Mouse (Mus musculus) small intestine, adult 2 months (tissue): ENCODE measurements around the gene Abcc12. TPM values are rescaled to one million over a fixed set of nuclear protein-coding genes. Genes with fewer than 3 reads are reported as not detected.

Experiments
- H3K27ac ChIP-seq: fragments of 200-500 bp; 2 replicates; pipeline ENCODE4 v1.5.1; 2012; ENCODE audit warnings: low read depth, low read length, control low read depth, inconsistent platforms; ENCODE audit not compliant: insufficient read depth
- H3K27me3 ChIP-seq: fragments of 200-500 bp; 2 replicates; pipeline ENCODE4 v1.6.1; 2012; ENCODE audit warnings: mild to moderate bottlenecking, moderate library complexity, low read length, inconsistent platforms; ENCODE audit not compliant: control insufficient read depth, insufficient read depth
- H3K36me3 ChIP-seq: fragments of 200-500 bp; 2 replicates; pipeline ENCODE4 v1.6.1; 2012; ENCODE audit warnings: mild to moderate bottlenecking, low read length, control low read depth, inconsistent platforms; ENCODE audit not compliant: control insufficient read depth, insufficient read depth
- H3K4me1 ChIP-seq: fragments of 200-500 bp; 2 replicates; pipeline ENCODE4 v1.6.1; 2012; ENCODE audit warnings: low read length, inconsistent platforms, mixed read lengths; ENCODE audit not compliant: control insufficient read depth, insufficient read depth, insufficient read length
- H3K4me3 ChIP-seq: fragments of 200-500 bp; 2 replicates; pipeline ENCODE4 v1.5.1; 2012; ENCODE audit warnings: low read depth, mild to moderate bottlenecking, control low read depth, inconsistent platforms, low read length, moderate library complexity
- CTCF ChIP-seq: fragments of 200-500 bp; IDR thresholded peaks from 2 replicates; pipeline ENCODE4 v1.5.1; 2012; ENCODE audit warnings: low read depth, mild to moderate bottlenecking, control low read depth, inconsistent platforms, low read length, moderate library complexity, mixed read lengths; ENCODE audit not compliant: insufficient replicate concordance, insufficient read length; ENCODE audit errors: extremely low read depth
- POLR2A ChIP-seq: fragments of 200-500 bp; IDR thresholded peaks from 2 replicates; pipeline ENCODE4 v1.6.1; 2012; ENCODE audit warnings: low read depth, mild to moderate bottlenecking, control low read depth, inconsistent platforms, low read length, moderate library complexity
- WGBS: fragments of 180-500 bp; shearing (Covaris S2); methylation state at CpG from one replicate; pipeline ENCODE4 v1.1.7; 2018; 5-methylcytosine and 5-hydroxymethylcytosine counted together
- polyA plus RNA-seq: library from polyadenylated mRNA; depleted of rRNA; stranded (reverse); fragments of >200 nt; gene quantifications from 2 replicates; pipeline ENCODE4 v1.2.3, GENCODE M21; 2012

The Abcc12 gene
- polyA plus RNA-seq, 1 experiment = 0.03 TPM

DNA sequence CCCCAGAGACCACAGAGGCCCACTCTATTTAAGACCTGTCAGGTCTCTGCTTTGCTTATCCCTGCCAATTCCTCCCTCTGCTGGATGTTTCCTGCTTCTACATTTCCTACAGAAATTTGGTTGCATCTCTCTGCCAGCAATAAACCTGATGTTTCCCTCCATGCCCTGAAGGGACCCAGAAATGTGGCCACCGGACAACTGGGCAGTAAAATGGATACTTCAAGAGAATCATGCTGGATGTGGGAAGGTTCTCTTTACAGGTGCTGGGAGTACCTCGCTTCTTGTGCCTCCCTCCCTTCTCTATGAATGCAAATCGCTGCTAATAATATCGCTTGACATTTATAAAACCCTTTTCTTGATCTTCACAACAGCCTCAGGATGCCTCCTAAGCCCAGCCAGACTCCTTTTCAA lies 1.4 kb upstream of the Abcc12 start:
- no peaks in the 10 kb centered on the region for H3K4me1 ChIP-seq
- WGBS = 75% methylated on average over 4 of the region's 4 CpGs
- no peak overlapping the region for H3K4me3 ChIP-seq
- TF ChIP-seq CTCF = no peak
- no peak for TF ChIP-seq POLR2A
- no peaks in the 10 kb centered on the region for H3K27me3 ChIP-seq
- H3K27ac ChIP-seq = no peak overlapping the region
- H3K36me3 ChIP-seq = no peaks in the 10 kb centered on the region

DNA sequence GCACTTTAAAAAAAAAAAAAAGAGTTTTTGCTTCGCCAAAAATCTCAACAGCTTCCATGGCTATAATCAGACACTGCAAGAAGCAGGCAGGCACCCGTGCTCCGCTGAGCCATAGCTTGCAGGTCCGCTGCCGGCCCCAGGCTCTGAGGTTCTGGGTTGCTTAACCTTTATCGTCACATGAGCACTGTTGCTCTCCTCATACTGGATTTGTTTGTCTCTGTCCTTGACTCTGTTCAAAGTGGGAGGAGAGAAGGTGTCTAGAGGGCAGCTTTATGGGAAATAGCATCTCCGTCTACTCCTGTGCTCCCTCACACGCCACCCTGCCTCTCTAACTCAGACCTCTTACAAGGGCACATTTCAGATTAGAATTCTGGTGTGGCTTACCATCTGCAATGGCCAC lies 1.8 kb downstream of the Abcc12 start:
- TF ChIP-seq CTCF (no peak), POLR2A (no peak)
- WGBS = 78% methylated on average over 8 of the region's 8 CpGs
- Histone ChIP-seq H3K4me1 (no peaks in the 10 kb centered on the region), H3K27ac (no peak overlapping the region), H3K4me3 (no peak overlapping the region), H3K27me3 (no peaks in the 10 kb centered on the region), H3K36me3 (no peaks in the 10 kb centered on the region)

DNA sequence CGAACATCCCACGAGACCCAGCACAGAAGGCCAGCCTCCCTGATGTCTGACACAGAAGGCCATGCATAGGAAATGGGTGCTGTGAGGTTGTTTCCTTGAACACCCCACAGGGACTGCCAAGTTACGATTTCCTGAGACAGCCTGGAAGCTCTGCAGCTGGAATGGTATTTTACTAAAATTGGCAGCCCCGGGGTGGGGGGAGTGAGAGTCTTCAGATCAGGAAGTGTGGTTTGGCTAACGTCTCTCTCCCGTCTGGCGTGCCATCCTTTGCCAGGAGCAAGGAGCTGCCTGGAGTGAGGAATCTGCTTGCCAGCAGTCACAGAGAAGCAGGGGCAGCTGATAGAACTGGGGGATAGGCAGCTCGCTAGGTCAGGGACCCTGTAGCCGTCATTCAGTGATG lies 2.4 kb downstream of the Abcc12 start:
- WGBS = 48% methylated on average over 9 of the region's 9 CpGs

DNA sequence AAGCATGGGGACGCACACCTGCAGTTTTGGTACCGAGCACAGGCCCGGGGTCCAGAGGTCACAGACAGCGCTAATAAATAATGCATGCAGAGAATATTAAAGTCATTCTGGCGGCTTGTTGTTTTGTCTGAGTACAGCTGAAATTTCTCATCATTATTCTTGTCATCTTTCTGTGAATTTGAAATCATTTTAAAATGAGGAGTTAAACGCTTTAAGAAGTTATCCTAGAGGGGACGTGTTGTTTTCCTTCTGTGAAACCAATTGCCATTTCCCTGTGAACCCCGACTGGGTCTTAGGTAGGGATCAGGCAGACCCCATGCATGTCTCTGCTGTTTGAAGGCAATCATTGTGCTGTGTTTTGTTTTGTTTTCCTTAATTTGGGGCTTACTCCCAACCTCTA lies 2.9 kb downstream of the Abcc12 start:
- H3K4me3 ChIP-seq = no peak overlapping the region
- H3K27ac ChIP-seq = no peak overlapping the region
- H3K36me3 ChIP-seq = no peaks in the 10 kb centered on the region
- H3K4me1 ChIP-seq = no peaks in the 10 kb centered on the region
- 82% methylated on average over 8 of the region's 8 CpGs for WGBS
- no peak for TF ChIP-seq CTCF
- no peak for TF ChIP-seq POLR2A
- no peaks in the 10 kb centered on the region for H3K27me3 ChIP-seq

More for the DNA sequence above, 2.4 kb downstream of the Abcc12 start:
- Histone ChIP-seq H3K27ac (no peak overlapping the region), H3K4me1 (no peaks in the 10 kb centered on the region), H3K27me3 (no peaks in the 10 kb centered on the region), H3K4me3 (no peak overlapping the region), H3K36me3 (no peaks in the 10 kb centered on the region)
- no peak for TF ChIP-seq CTCF
- no peak for TF ChIP-seq POLR2A

DNA sequence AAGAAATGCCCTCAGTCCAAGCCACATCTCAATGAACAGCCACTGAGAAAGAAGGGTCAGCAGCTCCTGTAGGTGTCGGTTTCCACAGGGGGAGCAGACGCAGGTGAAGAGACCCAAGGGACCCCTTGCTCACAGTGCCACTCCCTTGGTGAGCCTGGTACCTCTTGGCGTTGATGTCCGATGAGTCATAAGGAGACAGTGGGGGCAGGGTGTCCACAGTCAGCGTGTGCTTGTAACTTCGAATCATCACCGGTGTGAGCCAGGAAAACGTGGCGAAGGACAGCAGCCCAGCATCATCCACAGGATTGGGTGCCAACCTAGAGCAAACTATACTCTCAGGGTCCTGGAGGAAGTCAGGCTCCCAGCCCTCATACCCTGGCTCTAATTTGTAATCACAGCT lies 16.8 kb downstream of the Abcc12 start:
- TF ChIP-seq POLR2A (no peak), CTCF (no peak)
- Histone ChIP-seq H3K4me3 (no peak overlapping the region), H3K27me3 (no peaks in the 10 kb centered on the region), H3K4me1 (no peaks in the 10 kb centered on the region), H3K27ac (no peak overlapping the region), H3K36me3 (no peaks in the 10 kb centered on the region)
- 77% methylated on average over 9 of the region's 9 CpGs for WGBS

DNA sequence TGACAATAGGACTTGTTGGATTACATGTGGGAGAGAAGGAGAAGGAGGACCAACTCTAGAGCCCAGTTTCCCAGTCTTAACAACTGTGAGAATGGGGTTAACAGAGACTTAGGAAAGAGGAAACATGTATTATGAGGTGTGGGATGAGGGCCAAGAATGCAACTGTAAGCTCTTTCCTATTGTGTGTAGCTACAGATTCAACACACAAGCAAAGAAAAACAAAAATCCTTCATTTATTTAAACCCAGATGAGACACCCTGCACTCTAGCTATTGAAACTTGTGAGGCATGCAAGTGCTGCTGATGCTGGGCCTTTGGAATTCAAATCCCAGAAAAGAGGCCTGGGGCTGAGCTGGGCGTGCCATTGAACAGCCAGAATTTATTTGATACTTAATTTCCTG lies 18.7 kb downstream of the Abcc12 start:
- no peak overlapping the region for H3K27ac ChIP-seq
- H3K27me3 ChIP-seq = no peaks in the 10 kb centered on the region
- WGBS = 47% methylated on average over 1 of the region's 1 CpGs
- TF ChIP-seq POLR2A (no peak), CTCF (no peak)
- no peak overlapping the region for H3K4me3 ChIP-seq
- H3K36me3 ChIP-seq = no peaks in the 10 kb centered on the region
- H3K4me1 ChIP-seq = no peaks in the 10 kb centered on the region

DNA sequence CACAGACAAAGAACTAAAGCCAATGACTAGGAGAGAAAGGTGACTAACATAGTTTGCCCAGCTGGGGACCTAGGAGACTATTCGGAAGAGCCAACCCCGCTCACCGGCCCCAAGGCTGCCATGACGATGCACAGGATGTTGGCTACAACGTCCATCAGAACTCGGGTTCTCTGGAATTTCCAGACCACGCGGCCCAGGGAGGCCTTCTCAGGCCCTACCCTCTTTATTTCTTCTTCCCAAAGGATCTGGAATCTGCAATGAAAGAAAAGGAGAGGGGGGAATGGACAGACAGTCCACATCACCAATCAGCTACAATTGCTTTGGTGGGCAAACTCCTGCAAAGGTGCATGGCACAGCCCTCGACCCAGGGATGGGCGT lies 19.8 kb downstream of the Abcc12 start:
- no peaks in the 10 kb centered on the region for H3K4me1 ChIP-seq
- no peaks in the 10 kb centered on the region for H3K36me3 ChIP-seq
- WGBS = 90% methylated on average over 10 of the region's 10 CpGs
- H3K27me3 ChIP-seq = no peaks in the 10 kb centered on the region
- TF ChIP-seq CTCF (no peak), POLR2A (no peak)
- H3K4me3 ChIP-seq = no peak overlapping the region
- no peak overlapping the region for H3K27ac ChIP-seq

DNA sequence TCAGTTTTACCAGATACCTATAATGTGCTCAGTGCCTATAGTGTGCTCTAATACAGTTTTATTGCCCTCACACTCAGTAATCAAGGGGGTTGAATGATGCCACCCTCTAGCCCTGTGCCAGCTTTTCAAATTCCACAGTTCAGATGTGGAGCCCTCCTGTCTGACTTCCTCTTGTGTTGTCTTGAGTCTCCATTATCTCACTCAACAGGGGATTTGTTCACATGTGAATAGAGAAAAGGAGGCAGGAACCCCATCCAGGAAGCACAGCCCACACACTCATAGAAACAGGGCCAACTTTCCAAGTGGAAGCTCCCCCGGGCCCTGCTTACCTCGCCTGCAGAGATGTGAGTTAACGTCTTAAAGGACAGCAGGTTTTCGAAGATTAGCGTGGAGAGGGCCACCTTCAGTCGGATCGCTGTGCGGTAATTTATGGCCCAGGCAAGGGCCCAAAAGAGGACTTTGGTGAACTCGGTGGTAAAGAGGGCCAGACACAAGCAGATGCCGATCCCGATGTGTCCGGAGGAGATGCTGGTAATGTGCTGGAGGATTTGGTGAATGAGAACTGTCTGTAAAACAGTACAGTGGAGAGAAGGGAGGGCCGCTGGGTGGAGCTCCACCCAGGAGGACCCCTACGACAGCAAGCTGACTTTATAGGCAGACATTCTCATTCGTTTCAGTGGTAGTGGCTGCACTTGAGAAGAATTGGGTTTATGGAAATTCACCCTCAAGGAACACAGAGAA lies 20.4 kb downstream of the Abcc12 start:
- H3K27me3 ChIP-seq = no peaks in the 10 kb centered on the region
- no peak overlapping the region for H3K4me3 ChIP-seq
- no peak overlapping the region for H3K27ac ChIP-seq
- no peaks in the 10 kb centered on the region for H3K4me1 ChIP-seq
- TF ChIP-seq POLR2A = no peak
- no peak for TF ChIP-seq CTCF
- 86% methylated on average over 15 of the region's 15 CpGs for WGBS
- H3K36me3 ChIP-seq = no peaks in the 10 kb centered on the region
